Mouse (Mus musculus) liver, embryonic 18 days (tissue): ENCODE data around the gene Gm13304. TPM values are rescaled to one million over a fixed set of nuclear protein-coding genes. Genes with fewer than 3 reads are reported as not detected.

Source experiments
- polyA plus RNA-seq: library from polyadenylated mRNA; depleted of rRNA; stranded (reverse); fragments of >200 nt; gene quantifications from 2 replicates; pipeline ENCODE4 v1.2.3, GENCODE M21; 2012; rRNA removed

The Gm13304 gene
- polyA plus RNA-seq = not detected in 2 replicates

GRCm38 (mm10) chr4:42114517-42114916 lies at the start of gene Gm13304:
TSS of gene Gm13304 (plus strand) at chr4:42114817.

GRCm38 (mm10) chr4:42090907-42091306 lies 23.7 kb upstream of the Gm13304 start, which contains the start of gene Gm3893:
TSS of gene Gm3893 (plus strand) at chr4:42091207.

GRCm38 (mm10) chr4:42153136-42153535 lies 38.5 kb downstream of the Gm13304 start, which contains the start of gene Gm13306:
TSS of gene Gm13306 (plus strand) at chr4:42153436.

Other genes with a start within 250 kb of the Gm13304 start
- not detected in 2 replicates for gene Gm21541, start 211.2 kb upstream of the Gm13304 start, polyA plus RNA-seq
- gene Gm20878, start 173.2 kb upstream of the Gm13304 start, polyA plus RNA-seq = 0.24 and 0.64 TPM in 2 replicates
- 0.01 and 0.02 TPM in 2 replicates for gene Fam205a4, start 148.8 kb upstream of the Gm13304 start, polyA plus RNA-seq
- not detected in 2 replicates for gene Gm21093, start 80.1 kb upstream of the Gm13304 start, polyA plus RNA-seq
- not detected in 2 replicates for gene Gm3893, start 23.6 kb upstream of the Gm13304 start, polyA plus RNA-seq
- not detected in 2 replicates for gene Gm13306, start 38.6 kb downstream of the Gm13304 start, polyA plus RNA-seq
- 0.07 TPM in 1 of 2 replicates, not detected in the other for gene Gm13305, start 53.8 kb downstream of the Gm13304 start, polyA plus RNA-seq
- not detected in 2 replicates for gene Gm10600, start 125.8 kb downstream of the Gm13304 start, polyA plus RNA-seq
- not detected in 2 replicates for gene Ccl21b, start 140.9 kb downstream of the Gm13304 start, polyA plus RNA-seq
- not detected in 2 replicates for gene Gm21953, start 179.4 kb downstream of the Gm13304 start, polyA plus RNA-seq
- gene Fam205a3, start 203.5 kb downstream of the Gm13304 start, polyA plus RNA-seq = not detected in 2 replicates